Mouse (Mus musculus): ENCODE measurements around the gene Col23a1.
A peak's percentile ranks its signal among the peaks of the same experiment; 100 is the strongest.

DNA sequence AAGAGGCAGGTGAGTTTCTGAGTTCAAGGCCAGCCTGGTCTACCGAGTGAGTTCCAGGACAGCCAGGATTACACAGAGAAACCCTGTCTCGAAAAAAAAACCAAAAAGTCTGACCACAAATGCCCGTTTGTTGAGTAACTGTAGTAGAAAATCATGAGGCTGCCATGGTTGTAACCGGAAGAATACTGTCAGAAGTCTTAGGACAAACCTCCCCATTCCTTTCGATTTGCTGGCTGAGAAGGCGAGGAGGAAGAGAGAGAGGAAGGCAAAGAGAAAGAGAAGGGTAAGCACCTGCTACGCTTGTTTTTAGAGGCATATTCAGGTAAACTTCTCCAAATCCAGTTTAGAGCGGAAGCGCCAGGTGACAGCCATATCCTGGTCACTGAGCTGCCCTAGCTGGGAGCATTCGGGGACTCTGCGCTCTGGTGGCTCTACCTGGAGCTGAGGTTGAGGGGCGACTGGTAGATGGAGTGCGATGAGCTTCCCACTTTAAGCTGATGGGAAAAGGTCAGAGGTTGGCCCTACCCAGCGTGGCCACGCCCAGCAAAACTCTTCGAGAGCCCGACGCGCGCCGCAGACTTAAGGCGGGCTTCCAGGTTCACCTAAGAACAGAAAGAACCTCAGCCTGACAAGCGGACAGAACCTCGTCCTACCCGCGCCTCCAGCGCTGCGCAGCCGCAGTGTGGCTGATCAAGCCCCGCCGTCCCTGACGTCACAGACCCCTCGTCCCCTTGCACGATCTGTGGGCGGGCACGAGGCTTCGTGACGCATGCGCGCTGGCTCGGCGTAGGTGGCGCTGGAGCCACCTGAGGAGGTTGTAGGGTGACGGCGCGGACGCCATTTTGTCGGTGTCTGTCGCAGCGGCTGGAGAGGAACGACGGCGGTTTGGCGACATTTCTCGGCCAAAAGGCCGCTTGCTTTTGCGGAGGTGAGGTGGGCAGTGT lies 27.1 kb upstream of the Col23a1 start, which contains the start of gene BC049762:
- 0 out of 2 replicates have a peak, but pooled peaks have one; percentile 23 for TF ChIP-seq CTCF (IDR thresholded peaks at IDR 0.05; ENCODE audit: low read depth)
- TF ChIP-seq EP300 (IDR thresholded peaks at IDR 0.05; ENCODE audit: low read depth): no peak

Measured in heart, postnatal 0 days (tissue).